Mouse (Mus musculus) limb, embryonic 11.5 days (tissue): ENCODE results near the gene Ncam1. TPM values are rescaled to one million over a fixed set of nuclear protein-coding genes. Genes with fewer than 3 reads are reported as not detected.

Source experiments
- ATAC-seq: fragments of 200-750 bp; cut with Nextera tagmentation; 2 replicates; pipeline ENCODE4 v1.8.0; 2017; ENCODE audit warnings: low read depth; ENCODE audit not compliant: insufficient number of reproducible peaks, low FRiP score, low TSS enrichment
- DNase-seq: peaks from one replicate; pipeline ENCODE4 v3.0.0-alpha.2; 2015; ENCODE audit warnings: low spot score
- H3K27ac ChIP-seq: fragments of 300-500 bp; sonication (generic); replicated peaks from 2 replicates; pipeline ENCODE4 v1.5.1; 2014; ENCODE audit warnings: low read depth, mild to moderate bottlenecking, low read length
- H3K27me3 ChIP-seq: fragments of 300-500 bp; sonication (generic); 2 replicates; pipeline ENCODE4 v1.6.1; 2014; ENCODE audit warnings: mild to moderate bottlenecking, low read length, mixed read lengths; ENCODE audit not compliant: control insufficient read depth, insufficient read depth
- H3K36me3 ChIP-seq: fragments of 300-500 bp; sonication (generic); 2 replicates; pipeline ENCODE4 v1.6.1; 2014; ENCODE audit warnings: mild to moderate bottlenecking, low read length, moderate library complexity, mixed read lengths; ENCODE audit not compliant: control insufficient read depth, insufficient read depth
- H3K4me1 ChIP-seq: fragments of 300-500 bp; sonication (generic); 2 replicates; pipeline ENCODE4 v1.6.1; 2014; ENCODE audit warnings: low read length, mixed read lengths; ENCODE audit not compliant: control insufficient read depth, insufficient read depth
- H3K4me2 ChIP-seq: fragments of 300-500 bp; sonication (generic); 2 replicates; pipeline ENCODE4 v1.6.1; 2014; ENCODE audit warnings: low read depth, mild to moderate bottlenecking, moderate library complexity; ENCODE audit not compliant: severe bottlenecking
- H3K4me3 ChIP-seq: fragments of 300-500 bp; sonication (generic); 2 replicates; pipeline ENCODE4 v1.5.1; 2014; ENCODE audit warnings: low read depth, low read length
- H3K9ac ChIP-seq: fragments of 300-500 bp; sonication (generic); 2 replicates; pipeline ENCODE4 v1.6.1; 2014; ENCODE audit warnings: mild to moderate bottlenecking, low read length
- H3K9me3 ChIP-seq: fragments of 300-500 bp; sonication (generic); 2 replicates; pipeline ENCODE4 v1.6.1; 2016; ENCODE audit warnings: low read length; ENCODE audit not compliant: control insufficient read depth
- WGBS: fragments of 180-500 bp; shearing (Covaris S2); extraction: QIAGEN DNeasy Blood & Tissue Kit; methylation state at CpG from one replicate; pipeline ENCODE4 v1.1.7; 2014; 5-methylcytosine and 5-hydroxymethylcytosine counted together
- polyA plus RNA-seq: library from polyadenylated mRNA; unstranded; fragments of >200 nt; fragmentation: Nextera tagmentation; extraction: Ambion mirVana; gene quantifications from 2 replicates; pipeline ENCODE4 v1.2.1, GENCODE M21; 2014

Gene Ncam1
- polyA plus RNA-seq, 1 experiment from 2014 or later: 34.2 TPM

DNA sequence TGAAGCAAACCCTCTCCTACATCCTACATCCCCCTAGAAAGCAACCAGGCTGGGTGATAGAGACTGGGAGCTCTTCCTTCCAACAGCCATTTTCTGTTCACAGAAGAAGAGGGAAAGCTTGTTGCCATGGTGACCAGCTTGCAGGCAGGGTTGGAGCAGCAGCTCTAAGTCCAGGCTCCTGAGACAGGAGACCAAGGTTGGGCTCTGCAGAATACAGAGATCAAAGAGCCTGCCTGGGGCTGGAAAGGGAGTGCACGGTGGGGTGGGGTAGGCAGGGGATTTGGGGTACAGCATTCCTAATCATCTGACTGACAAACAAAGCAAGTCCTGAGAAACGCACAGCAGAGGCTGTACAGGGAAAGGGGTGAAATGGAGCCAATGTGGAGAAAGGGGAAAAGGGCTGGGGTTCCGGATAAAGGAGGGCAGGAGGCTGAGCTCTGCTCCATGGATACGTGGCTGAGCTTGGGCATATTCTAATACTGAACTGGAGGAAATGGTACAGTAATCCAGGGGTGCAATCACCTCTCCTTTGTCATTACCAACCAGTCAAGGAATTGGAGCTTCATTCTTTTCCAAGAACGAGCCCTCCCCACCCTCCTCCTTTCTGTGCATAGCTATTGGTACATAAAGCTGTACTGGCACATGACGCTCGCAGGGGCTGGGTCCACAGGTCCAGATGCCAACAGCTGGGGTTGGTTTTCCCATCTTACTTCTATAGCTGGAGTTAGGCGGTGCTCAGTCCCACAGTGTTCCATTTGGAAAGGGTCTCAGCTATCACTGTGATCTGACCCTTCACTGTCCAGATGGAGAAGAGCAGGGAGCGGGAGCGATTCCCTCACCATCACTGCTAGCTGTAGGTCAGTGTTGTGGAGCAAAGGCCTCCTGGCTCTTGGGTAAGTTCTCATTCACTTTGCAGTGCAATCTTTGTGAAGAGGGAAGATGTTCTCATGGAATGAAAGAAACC, 227.7 kb downstream of the Ncam1 start:
- peak; percentile 78 for ATAC-seq
- no peak overlapping the region for H3K9ac ChIP-seq
- 44% methylated on average over 10 of the region's 10 CpGs for WGBS
- peaks cover 22% of the 10 kb centered on the region for H3K4me1 ChIP-seq
- H3K4me2 ChIP-seq: no peak overlapping the region
- no peaks in the 10 kb centered on the region for H3K27me3 ChIP-seq
- no peaks in the 10 kb centered on the region for H3K36me3 ChIP-seq
- H3K4me3 ChIP-seq: no peak overlapping the region
- peak overlapping the region; percentile 43; the same call in 1 of the 2 replicates for H3K27ac ChIP-seq
- peak; percentile 62 for DNase-seq
- H3K9me3 ChIP-seq: no peaks in the 10 kb centered on the region

DNA sequence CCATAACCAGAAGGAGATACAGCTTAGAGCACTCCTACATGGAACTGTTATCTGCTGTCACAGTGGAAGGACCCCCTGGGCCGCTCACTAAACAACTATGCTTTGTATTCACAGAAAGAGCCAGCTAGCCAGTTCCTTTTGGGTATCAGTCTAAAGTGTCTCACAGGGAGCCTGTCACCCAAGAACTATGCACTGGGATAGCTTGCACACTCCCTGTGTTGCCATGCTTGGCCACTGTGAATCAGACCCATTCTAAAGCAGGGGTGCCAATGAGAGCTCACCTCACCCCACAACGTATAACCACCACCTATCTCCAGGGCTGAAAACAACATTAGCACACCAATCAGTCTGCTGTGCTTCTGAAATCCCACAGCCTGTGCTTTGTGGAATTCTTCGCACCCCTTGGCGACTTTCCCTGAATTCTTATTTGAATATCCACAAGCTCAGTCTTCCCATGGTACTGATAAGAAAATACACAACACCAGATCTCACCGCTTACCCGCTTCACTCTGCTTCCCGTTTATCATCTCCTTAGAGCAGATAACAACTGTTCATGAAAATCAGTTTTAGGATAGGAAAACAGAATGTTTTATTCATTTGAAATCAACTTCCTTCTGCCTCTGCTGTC, 228.6 kb downstream of the Ncam1 start:
- Histone ChIP-seq H3K27ac (no peak overlapping the region), H3K36me3 (no peaks in the 10 kb centered on the region), H3K9ac (no peak overlapping the region), H3K4me2 (no peak overlapping the region), H3K9me3 (no peaks in the 10 kb centered on the region), H3K4me1 (peaks cover 22% of the 10 kb centered on the region), H3K4me3 (no peak overlapping the region), H3K27me3 (no peaks in the 10 kb centered on the region)
- WGBS: 66% methylated on average over 7 of the region's 7 CpGs
- ATAC-seq: no peak
- no peak for DNase-seq

DNA sequence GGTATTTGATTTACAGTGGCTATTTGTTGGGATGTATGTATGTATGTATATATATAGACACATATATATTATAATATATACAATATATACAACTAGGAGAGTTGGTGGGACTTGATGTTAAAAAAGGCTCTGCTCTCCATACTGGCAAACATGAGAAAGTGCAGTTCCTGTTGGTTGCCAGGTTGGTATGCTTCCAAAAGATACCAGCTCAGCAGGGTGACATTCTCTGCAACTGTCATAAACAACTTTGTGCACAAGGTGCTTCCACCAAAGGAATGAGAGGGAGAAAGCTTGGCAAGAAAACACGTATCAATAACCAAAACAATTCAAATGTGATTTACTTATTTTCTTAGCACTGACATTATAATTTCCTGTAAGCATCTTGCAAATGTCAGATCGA, 232.9 kb downstream of the Ncam1 start:
- no peak for DNase-seq
- H3K36me3 ChIP-seq: no peaks in the 10 kb centered on the region
- no peak overlapping the region for H3K4me3 ChIP-seq
- peaks cover 8% of the 10 kb centered on the region for H3K4me1 ChIP-seq
- H3K9me3 ChIP-seq: no peaks in the 10 kb centered on the region
- H3K27me3 ChIP-seq: no peaks in the 10 kb centered on the region
- 84% methylated on average over 2 of the region's 2 CpGs for WGBS
- no peak for ATAC-seq
- H3K4me2 ChIP-seq: no peak overlapping the region
- H3K27ac ChIP-seq: no peak overlapping the region
- H3K9ac ChIP-seq: no peak overlapping the region

DNA sequence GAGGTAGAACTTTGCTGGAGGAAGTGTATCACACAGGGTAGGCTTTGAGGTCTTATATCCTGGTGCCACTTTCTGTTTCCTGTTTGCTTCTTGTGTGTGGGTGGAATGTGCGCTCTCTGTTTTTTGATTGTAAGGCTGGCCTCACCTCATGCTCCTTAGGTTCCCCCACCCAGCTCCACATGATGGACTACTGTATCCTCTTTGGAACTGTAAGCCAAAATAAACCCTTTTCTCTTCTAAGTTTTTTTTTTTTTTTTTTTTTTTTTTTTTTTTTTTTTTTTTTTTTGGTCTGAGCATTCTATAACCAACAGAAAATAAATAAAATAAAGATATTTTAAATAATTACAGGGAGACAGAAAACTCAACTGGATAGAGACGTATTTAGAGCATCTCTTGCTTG, 239.8 kb downstream of the Ncam1 start:
- H3K4me2 ChIP-seq: no peak overlapping the region
- DNase-seq (no peak), ATAC-seq (no peak)
- H3K36me3 ChIP-seq: no peaks in the 10 kb centered on the region
- no peak overlapping the region for H3K9ac ChIP-seq
- 92% methylated on average over 2 of the region's 2 CpGs for WGBS
- no peaks in the 10 kb centered on the region for H3K27me3 ChIP-seq
- H3K4me3 ChIP-seq: no peak overlapping the region
- no peaks in the 10 kb centered on the region for H3K9me3 ChIP-seq
- H3K4me1 ChIP-seq: no peaks in the 10 kb centered on the region
- no peak overlapping the region for H3K27ac ChIP-seq

DNA sequence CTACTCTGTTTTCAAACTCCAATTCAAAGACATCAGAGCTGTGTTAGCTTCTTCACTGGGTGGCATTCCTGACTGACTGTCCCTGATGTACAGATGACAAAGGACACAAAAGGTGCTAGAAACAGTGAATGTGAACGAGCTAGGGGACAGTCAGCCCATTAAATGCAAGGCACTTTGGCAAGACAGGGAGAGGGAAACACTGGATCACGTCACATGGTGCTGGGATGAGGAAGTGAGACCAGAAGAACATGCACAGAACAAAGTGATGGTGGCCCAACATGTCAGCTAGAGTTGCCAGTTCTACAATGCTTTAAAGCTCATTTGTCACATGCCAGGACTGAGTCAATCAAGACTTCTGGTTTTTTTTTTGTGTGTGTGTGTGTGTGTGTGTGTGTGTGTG, 247.4 kb downstream of the Ncam1 start:
- Histone ChIP-seq H3K4me1 (no peaks in the 10 kb centered on the region), H3K27ac (no peak overlapping the region), H3K9me3 (no peaks in the 10 kb centered on the region), H3K4me2 (no peak overlapping the region), H3K27me3 (no peaks in the 10 kb centered on the region), H3K36me3 (no peaks in the 10 kb centered on the region), H3K9ac (no peak overlapping the region), H3K4me3 (no peak overlapping the region)
- DNase-seq: no peak
- 80% methylated on average over 2 of the region's 2 CpGs for WGBS
- no peak for ATAC-seq

DNA sequence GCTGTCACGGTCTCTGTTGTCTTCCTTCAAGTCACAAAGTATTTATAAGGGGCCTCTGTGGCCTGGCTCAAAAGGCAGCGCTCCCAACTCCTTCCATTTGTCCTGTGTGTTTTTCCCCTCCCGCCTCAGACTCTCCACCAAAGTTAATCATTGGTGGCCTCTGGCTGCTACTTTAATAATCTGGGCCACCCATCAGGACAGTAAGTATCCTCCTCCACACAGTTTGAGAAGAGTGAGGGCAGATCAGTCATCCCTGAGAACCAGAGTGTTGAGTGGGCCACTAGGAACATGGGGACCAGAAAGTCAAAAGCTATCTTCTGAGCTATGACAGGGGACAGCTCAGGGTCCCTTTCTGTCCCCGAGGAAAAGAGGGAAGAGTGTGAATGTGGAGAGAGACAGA, 256.1 kb downstream of the Ncam1 start:
- Histone ChIP-seq H3K4me3 (no peak overlapping the region), H3K27me3 (no peaks in the 10 kb centered on the region), H3K9me3 (no peaks in the 10 kb centered on the region), H3K4me2 (no peak overlapping the region), H3K36me3 (no peaks in the 10 kb centered on the region), H3K9ac (no peak overlapping the region), H3K4me1 (no peaks in the 10 kb centered on the region), H3K27ac (no peak overlapping the region)
- ATAC-seq (no peak), DNase-seq (no peak)
- WGBS: 94% methylated on average over 4 of the region's 4 CpGs

DNA sequence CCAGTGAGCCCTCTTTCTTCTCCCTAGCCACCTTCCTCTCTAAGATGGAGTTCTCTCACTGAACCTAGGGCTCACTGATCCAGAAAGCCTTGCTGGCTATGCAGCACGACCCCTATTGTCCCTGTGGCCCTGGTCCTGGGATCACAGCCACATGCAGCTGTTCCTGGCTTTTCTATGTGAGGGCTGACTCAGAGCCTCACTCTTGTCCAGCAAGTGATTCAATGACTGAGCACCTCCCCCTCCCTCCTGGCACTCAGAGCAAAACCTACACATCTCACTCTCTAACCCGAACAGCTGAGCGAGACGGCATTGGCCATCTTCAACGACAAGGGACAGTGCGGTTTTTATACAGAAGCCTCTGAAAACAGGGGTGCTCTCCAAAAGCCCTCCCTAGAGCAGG, 260.9 kb downstream of the Ncam1 start:
- ATAC-seq: no peak
- Histone ChIP-seq H3K27ac (no peak overlapping the region), H3K4me1 (peaks cover 18% of the 10 kb centered on the region), H3K9ac (no peak overlapping the region), H3K36me3 (no peaks in the 10 kb centered on the region), H3K27me3 (no peaks in the 10 kb centered on the region), H3K4me2 (no peak overlapping the region), H3K9me3 (no peaks in the 10 kb centered on the region), H3K4me3 (no peak overlapping the region)
- no peak for DNase-seq
- WGBS: 85% methylated on average over 6 of the region's 6 CpGs

DNA sequence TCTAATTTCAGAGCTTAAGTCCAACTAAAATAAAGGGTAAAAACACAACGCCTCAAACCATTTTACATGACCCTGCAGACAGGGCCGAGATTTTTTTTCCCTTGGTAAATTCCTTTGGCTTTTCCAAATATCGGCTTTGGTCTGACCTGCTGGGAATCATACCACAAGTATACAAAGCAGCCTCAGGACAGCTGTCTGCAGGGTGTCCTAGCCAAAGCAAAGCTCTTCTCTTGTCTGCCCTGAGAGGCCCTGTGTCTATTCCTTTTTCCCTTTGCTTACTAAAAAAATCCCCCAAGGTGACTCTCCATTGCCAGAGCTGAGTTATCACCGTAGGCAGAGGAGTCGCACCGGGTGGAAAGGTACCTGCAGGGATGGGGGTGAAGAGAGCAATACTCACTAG, 262.1 kb downstream of the Ncam1 start:
- Histone ChIP-seq H3K4me1 (peaks cover 18% of the 10 kb centered on the region), H3K4me2 (no peak overlapping the region), H3K4me3 (no peak overlapping the region), H3K9ac (no peak overlapping the region), H3K9me3 (no peaks in the 10 kb centered on the region), H3K27ac (no peak overlapping the region), H3K27me3 (no peaks in the 10 kb centered on the region), H3K36me3 (no peaks in the 10 kb centered on the region)
- ATAC-seq (no peak), DNase-seq (no peak)
- 61% methylated on average over 6 of the region's 6 CpGs for WGBS
